Mouse (Mus musculus) embryonic facial prominence, embryonic 14.5 days (tissue): ENCODE measurements at regions not wholly inside any gene's neighbourhood (a gene's known extent, or its start where the extent isn't known, plus 50 kb on each side); places are given as distances from the start of the nearest gene placed in this dataset.

Experiments
- ATAC-seq: fragments of 200-750 bp; cut with Nextera tagmentation; 2 replicates; pipeline ENCODE4 v1.8.0; 2017; ENCODE audit warnings: low read depth, moderate number of reproducible peaks, moderate TSS enrichment
- DNase-seq: peaks from one replicate; pipeline ENCODE4 v3.0.0-alpha.2; 2015; ENCODE audit warnings: low spot score
- H3K27ac ChIP-seq: fragments of 300-500 bp; sonication (generic); replicated peaks from 2 replicates; pipeline ENCODE4 v1.5.1; 2014; ENCODE audit warnings: low read depth, mild to moderate bottlenecking, low read length, moderate library complexity
- H3K27me3 ChIP-seq: fragments of 300-500 bp; sonication (generic); replicated peaks from 2 replicates; pipeline ENCODE4 v1.6.1; 2014; ENCODE audit warnings: low read length; ENCODE audit not compliant: control insufficient read depth, insufficient read depth
- H3K36me3 ChIP-seq: fragments of 300-500 bp; sonication (generic); 2 replicates; pipeline ENCODE4 v1.6.1; 2014; ENCODE audit warnings: low read length, mixed read lengths; ENCODE audit not compliant: control insufficient read depth, insufficient read depth
- H3K4me1 ChIP-seq: fragments of 300-500 bp; sonication (generic); 2 replicates; pipeline ENCODE4 v1.6.1; 2014; ENCODE audit warnings: antibody characterized with exemption, low read length; ENCODE audit not compliant: control insufficient read depth, insufficient read depth
- H3K4me2 ChIP-seq: fragments of 300-500 bp; sonication (generic); 2 replicates; pipeline ENCODE4 v1.6.1; 2014; ENCODE audit warnings: low read depth, mild to moderate bottlenecking, low read length, moderate library complexity, mixed read lengths
- H3K4me3 ChIP-seq: fragments of 300-500 bp; sonication (generic); 2 replicates; pipeline ENCODE4 v1.5.1; 2014; ENCODE audit warnings: low read depth, mild to moderate bottlenecking, low read length
- H3K9ac ChIP-seq: fragments of 300-500 bp; sonication (generic); 2 replicates; pipeline ENCODE4 v1.6.1; 2014; ENCODE audit warnings: low read depth, mild to moderate bottlenecking, low read length, moderate library complexity, mixed read lengths
- H3K9me3 ChIP-seq: fragments of 300-500 bp; sonication (generic); 2 replicates; pipeline ENCODE4 v1.6.1; 2016; ENCODE audit warnings: low read length; ENCODE audit not compliant: control insufficient read depth
- WGBS: fragments of 180-500 bp; shearing (Covaris S2); extraction: QIAGEN DNeasy Blood & Tissue Kit; methylation state at CpG from one replicate; pipeline ENCODE4 v1.1.7; 2014; 5-methylcytosine and 5-hydroxymethylcytosine counted together

GRCm38 (mm10) chr12:65325347-65325746 is 100.0 kb downstream of the Wdr20rt start:
- H3K9ac ChIP-seq = no peak overlapping the region
- H3K9me3 ChIP-seq = no peaks in the 10 kb centered on the region
- H3K27me3 ChIP-seq = no peaks in the 10 kb centered on the region
- no peaks in the 10 kb centered on the region for H3K36me3 ChIP-seq
- no peak overlapping the region for H3K27ac ChIP-seq
- no peaks in the 10 kb centered on the region for H3K4me1 ChIP-seq
- ATAC-seq (no peak), DNase-seq (no peak)
- WGBS = 29% methylated on average over 1 of the region's 1 CpGs
- H3K4me3 ChIP-seq = no peak overlapping the region
- H3K4me2 ChIP-seq = no peak overlapping the region

- WGBS = 80% methylated on average over 5 of the region's 5 CpGs
- Histone ChIP-seq H3K4me1 (no peaks in the 10 kb centered on the region), H3K27ac (no peak overlapping the region), H3K9me3 (no peaks in the 10 kb centered on the region), H3K36me3 (no peaks in the 10 kb centered on the region), H3K9ac (no peak overlapping the region), H3K4me2 (no peak overlapping the region), H3K4me3 (no peak overlapping the region), H3K27me3 (no peaks in the 10 kb centered on the region)
- ATAC-seq (no peak), DNase-seq (no peak)
These were observed 103.2 kb downstream of the Wdr20rt start for GRCm38 (mm10) chr12:65328532-65328931.

- no peak overlapping the region for H3K4me3 ChIP-seq
- H3K4me1 ChIP-seq = no peaks in the 10 kb centered on the region
- DNase-seq (no peak), ATAC-seq (no peak)
- H3K27me3 ChIP-seq = no peaks in the 10 kb centered on the region
- H3K27ac ChIP-seq = no peak overlapping the region
- H3K9ac ChIP-seq = no peak overlapping the region
- no peak overlapping the region for H3K4me2 ChIP-seq
- H3K9me3 ChIP-seq = no peaks in the 10 kb centered on the region
- H3K36me3 ChIP-seq = no peaks in the 10 kb centered on the region
These were observed 104.4 kb downstream of the Wdr20rt start for GRCm38 (mm10) chr12:65329678-65330077.

- 61% methylated on average over 2 of the region's 2 CpGs for WGBS
- no peaks in the 10 kb centered on the region for H3K4me1 ChIP-seq
- no peak for DNase-seq
- no peak overlapping the region for H3K4me3 ChIP-seq
- no peak for ATAC-seq
- H3K27ac ChIP-seq = no peak overlapping the region
- no peaks in the 10 kb centered on the region for H3K36me3 ChIP-seq
- no peak overlapping the region for H3K9ac ChIP-seq
- no peaks in the 10 kb centered on the region for H3K27me3 ChIP-seq
- no peaks in the 10 kb centered on the region for H3K9me3 ChIP-seq
- no peak overlapping the region for H3K4me2 ChIP-seq
These were observed 114.7 kb downstream of the Wdr20rt start for GRCm38 (mm10) chr12:65340009-65340408.

- no peak overlapping the region for H3K4me2 ChIP-seq
- no peaks in the 10 kb centered on the region for H3K4me1 ChIP-seq
- ATAC-seq (no peak), DNase-seq (no peak)
- H3K4me3 ChIP-seq = no peak overlapping the region
- H3K27me3 ChIP-seq = no peaks in the 10 kb centered on the region
- no peak overlapping the region for H3K27ac ChIP-seq
- H3K9me3 ChIP-seq = no peaks in the 10 kb centered on the region
- 49% methylated on average over 1 of the region's 1 CpGs for WGBS
- H3K9ac ChIP-seq = no peak overlapping the region
- no peaks in the 10 kb centered on the region for H3K36me3 ChIP-seq
These were observed 121.9 kb downstream of the Wdr20rt start for GRCm38 (mm10) chr12:65347251-65347650.

- no peak overlapping the region for H3K4me2 ChIP-seq
- WGBS = 66% methylated on average over 4 of the region's 4 CpGs
- H3K9ac ChIP-seq = no peak overlapping the region
- no peak for ATAC-seq
- no peaks in the 10 kb centered on the region for H3K4me1 ChIP-seq
- H3K9me3 ChIP-seq = no peaks in the 10 kb centered on the region
- no peaks in the 10 kb centered on the region for H3K27me3 ChIP-seq
- no peak for DNase-seq
- H3K36me3 ChIP-seq = no peaks in the 10 kb centered on the region
- no peak overlapping the region for H3K27ac ChIP-seq
- H3K4me3 ChIP-seq = no peak overlapping the region
These were observed 124.2 kb downstream of the Wdr20rt start for GRCm38 (mm10) chr12:65349535-65349934.

- Histone ChIP-seq H3K27me3 (no peaks in the 10 kb centered on the region), H3K27ac (no peak overlapping the region), H3K4me1 (no peaks in the 10 kb centered on the region), H3K36me3 (no peaks in the 10 kb centered on the region), H3K9ac (no peak overlapping the region), H3K4me3 (no peak overlapping the region), H3K4me2 (no peak overlapping the region), H3K9me3 (no peaks in the 10 kb centered on the region)
- 60% methylated on average over 4 of the region's 4 CpGs for WGBS
- DNase-seq (no peak), ATAC-seq (no peak)
These were observed 138.9 kb downstream of the Wdr20rt start for GRCm38 (mm10) chr12:65364179-65364578.

- Histone ChIP-seq H3K4me1 (no peaks in the 10 kb centered on the region), H3K4me2 (no peak overlapping the region), H3K36me3 (no peaks in the 10 kb centered on the region), H3K27me3 (no peaks in the 10 kb centered on the region), H3K27ac (no peak overlapping the region), H3K9ac (no peak overlapping the region), H3K4me3 (no peak overlapping the region), H3K9me3 (no peaks in the 10 kb centered on the region)
- 43% methylated on average over 4 of the region's 4 CpGs for WGBS
- no peak for DNase-seq
- ATAC-seq = no peak
These were observed 142.0 kb downstream of the Wdr20rt start for GRCm38 (mm10) chr12:65367334-65367733.

- WGBS = 71% methylated on average over 1 of the region's 1 CpGs
- H3K9me3 ChIP-seq = no peaks in the 10 kb centered on the region
- no peak overlapping the region for H3K9ac ChIP-seq
- H3K4me1 ChIP-seq = no peaks in the 10 kb centered on the region
- no peak for DNase-seq
- ATAC-seq = no peak
- no peaks in the 10 kb centered on the region for H3K36me3 ChIP-seq
- no peaks in the 10 kb centered on the region for H3K27me3 ChIP-seq
- no peak overlapping the region for H3K4me3 ChIP-seq
- no peak overlapping the region for H3K27ac ChIP-seq
- no peak overlapping the region for H3K4me2 ChIP-seq
These were observed 142.6 kb downstream of the Wdr20rt start for GRCm38 (mm10) chr12:65367866-65368419.
